Mouse (Mus musculus): ENCODE measurements around the gene Nfam1. TPM values are rescaled to one million over a fixed set of nuclear protein-coding genes. Genes with fewer than 3 reads are reported as not detected.
"Not testable (repeated sequence)": the region's sequence is repeated elsewhere in the genome, so short reads cannot be mapped to it uniquely, and the experiment has no call there.

The Nfam1 gene
- polyA plus RNA-seq, 1 experiment, result not detected

DNA sequence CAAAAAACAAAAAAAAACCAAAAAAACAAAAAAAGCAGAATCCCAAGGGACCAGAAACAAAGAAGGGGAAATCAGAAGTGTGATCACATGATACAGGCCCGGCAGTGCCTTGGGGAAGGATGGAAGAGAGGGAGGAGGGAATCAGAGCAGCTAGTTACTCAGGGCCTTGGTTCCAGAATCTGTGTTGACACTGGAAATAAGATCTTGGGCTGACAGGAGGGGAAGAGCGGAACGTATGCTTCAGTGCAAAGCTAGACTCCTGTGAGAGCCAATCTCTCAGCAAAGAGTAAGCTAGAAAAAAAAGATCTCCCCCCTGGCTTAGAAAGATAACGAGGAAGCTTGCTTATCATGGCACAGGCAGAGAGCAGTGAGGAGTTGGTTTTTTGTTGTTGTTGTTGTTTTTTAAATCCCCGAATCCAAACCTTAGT, 26.1 kb upstream of the Nfam1 start:
- Histone ChIP-seq H3K4me3 (ENCODE audit: insufficient read depth, low read depth, low read length) (no peak overlapping the region), H3K4me1 (ENCODE audit: control insufficient read depth, insufficient read depth, low read length) (peaks cover 14% of the 10 kb centered on the region), H3K27ac (ENCODE audit: insufficient read depth, low read depth, low read length) (no peak overlapping the region)
- TF ChIP-seq CTCF (IDR thresholded peaks at IDR 0.05; ENCODE audit: insufficient read depth, low read depth, low read length) (no peak), POLR2A (IDR thresholded peaks at IDR 0.05; ENCODE audit: insufficient read depth, low read depth, low read length) (no peak)
- 43% methylated on average over 5 of the region's 5 CpGs for WGBS

DNA sequence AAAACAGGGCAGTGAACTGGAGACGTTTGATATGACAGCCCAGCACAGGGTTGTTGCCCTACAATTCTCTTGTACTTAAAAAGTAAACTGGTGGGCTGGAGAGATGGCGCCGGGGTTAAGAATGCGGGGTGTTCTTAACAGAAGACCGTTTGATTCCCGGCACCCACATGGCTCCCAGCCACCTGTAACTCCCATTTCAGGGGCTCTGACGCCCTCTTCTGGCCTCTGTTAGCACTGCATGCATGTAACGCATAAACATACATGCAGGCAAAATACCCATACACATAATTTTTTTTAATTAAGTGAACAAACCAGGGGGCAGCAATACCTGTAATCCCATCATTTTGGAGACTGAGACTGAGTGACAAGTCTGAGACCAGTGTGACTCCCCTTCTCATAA, 24.4 kb upstream of the Nfam1 start:
- TF ChIP-seq CTCF (IDR thresholded peaks at IDR 0.05; ENCODE audit: insufficient read depth, low read depth, low read length) (no peak), POLR2A (IDR thresholded peaks at IDR 0.05; ENCODE audit: insufficient read depth, low read depth, low read length) (no peak)
- H3K4me3 ChIP-seq (ENCODE audit: insufficient read depth, low read depth, low read length), result no peak overlapping the region
- peak overlapping the region; percentile 89 for H3K27ac ChIP-seq (ENCODE audit: insufficient read depth, low read depth, low read length)
- WGBS, result 78% methylated on average over 8 of the region's 8 CpGs
- H3K4me1 ChIP-seq (ENCODE audit: control insufficient read depth, insufficient read depth, low read length), result peaks cover 14% of the 10 kb centered on the region

DNA sequence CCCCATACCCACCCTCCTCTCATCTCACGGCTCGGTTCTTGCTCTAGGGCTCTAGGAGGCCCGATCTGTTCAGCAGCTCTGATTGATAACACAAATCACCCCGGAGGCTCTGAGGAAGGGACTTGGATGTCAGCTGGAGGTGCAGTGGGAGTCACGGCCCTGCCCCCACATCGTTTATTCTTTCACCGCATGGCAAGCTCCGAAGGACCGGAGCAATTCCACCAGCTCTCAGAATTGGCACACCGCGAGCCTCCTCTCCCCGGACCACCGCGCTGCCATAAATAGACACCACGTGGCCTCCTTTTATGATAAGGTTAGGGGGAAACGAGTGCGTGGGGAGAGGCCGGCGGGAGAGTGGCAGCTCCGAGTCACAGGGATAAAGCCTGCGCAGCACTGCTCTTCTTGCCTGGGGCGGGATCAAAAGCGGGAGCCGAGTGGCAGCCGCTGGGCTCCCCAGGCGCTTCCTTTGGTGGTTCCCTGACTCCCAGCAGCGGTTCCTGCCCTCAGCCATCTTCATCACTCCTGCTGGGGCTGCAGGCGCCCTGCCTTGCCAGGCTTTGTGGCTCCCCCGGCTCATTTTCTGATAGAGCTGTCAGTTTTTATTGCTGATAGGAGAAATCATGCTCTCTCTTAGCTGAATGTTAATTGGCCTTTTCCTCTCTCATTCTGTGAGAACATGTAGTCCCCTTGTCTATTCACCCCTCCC, 23.4 kb upstream of the Nfam1 start:
- peaks cover 14% of the 10 kb centered on the region for H3K4me1 ChIP-seq (ENCODE audit: control insufficient read depth, insufficient read depth, low read length)
- under 1% methylated on average over 29 of the region's 29 CpGs for WGBS
- peak overlapping the region; percentile 57 for H3K4me3 ChIP-seq (ENCODE audit: insufficient read depth, low read depth, low read length)
- TF ChIP-seq POLR2A (IDR thresholded peaks at IDR 0.05; ENCODE audit: insufficient read depth, low read depth, low read length) (no peak), CTCF (IDR thresholded peaks at IDR 0.05; ENCODE audit: insufficient read depth, low read depth, low read length) (no peak)
- H3K27ac ChIP-seq (ENCODE audit: insufficient read depth, low read depth, low read length), result peak overlapping the region; percentile 89

DNA sequence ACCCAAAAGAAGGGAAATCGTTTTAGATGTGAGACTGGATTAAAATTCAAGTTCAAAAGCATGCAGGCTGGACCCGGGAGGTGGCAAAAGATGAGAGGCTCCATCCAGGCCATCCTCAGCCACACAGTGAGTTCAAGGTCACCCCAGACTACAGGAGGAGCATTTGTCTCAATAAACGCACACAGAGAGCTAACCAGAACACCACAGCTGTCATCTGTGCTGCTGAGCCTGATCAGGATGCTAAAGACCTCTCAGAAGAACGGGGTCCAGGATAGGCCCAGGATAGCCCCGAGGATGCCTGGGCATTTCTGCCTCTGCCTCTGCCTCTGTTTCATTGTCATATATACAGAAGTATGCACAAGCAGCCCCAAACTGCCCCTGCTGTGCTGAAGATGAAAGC, 22.5 kb upstream of the Nfam1 start:
- Histone ChIP-seq H3K4me1 (ENCODE audit: control insufficient read depth, insufficient read depth, low read length) (peaks cover 14% of the 10 kb centered on the region), H3K4me3 (ENCODE audit: insufficient read depth, low read depth, low read length) (no peak overlapping the region), H3K27ac (ENCODE audit: insufficient read depth, low read depth, low read length) (peak overlapping the region; percentile 47; the same call in 1 of the 2 replicates)
- TF ChIP-seq CTCF (IDR thresholded peaks at IDR 0.05; ENCODE audit: insufficient read depth, low read depth, low read length), result no peak
- no peak for TF ChIP-seq POLR2A (IDR thresholded peaks at IDR 0.05; ENCODE audit: insufficient read depth, low read depth, low read length)
- 35% methylated on average over 5 of the region's 5 CpGs for WGBS

DNA sequence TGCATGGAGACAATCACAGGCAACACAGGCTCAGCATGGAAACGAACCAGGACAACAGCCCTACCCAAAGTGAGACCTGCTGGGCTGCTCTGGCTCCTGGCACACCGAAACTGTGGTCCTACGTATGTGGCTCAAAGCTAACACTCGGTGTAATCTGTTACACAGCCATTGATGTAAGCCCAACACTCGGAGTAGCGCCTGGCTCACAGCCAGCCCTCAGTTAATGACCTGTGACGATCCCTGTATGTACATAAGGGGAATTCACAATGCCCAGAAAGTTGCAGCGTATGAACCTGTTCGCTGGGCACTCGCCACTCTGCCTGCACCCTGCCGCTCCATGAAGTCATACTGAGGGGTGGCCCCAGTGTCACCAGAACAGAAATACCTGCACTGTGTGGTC, 20.2 kb upstream of the Nfam1 start:
- 62% methylated on average over 11 of the region's 11 CpGs for WGBS
- TF ChIP-seq POLR2A (IDR thresholded peaks at IDR 0.05; ENCODE audit: insufficient read depth, low read depth, low read length) (no peak), CTCF (IDR thresholded peaks at IDR 0.05; ENCODE audit: insufficient read depth, low read depth, low read length) (no peak)
- no peak overlapping the region for H3K27ac ChIP-seq (ENCODE audit: insufficient read depth, low read depth, low read length)
- no peak overlapping the region for H3K4me3 ChIP-seq (ENCODE audit: insufficient read depth, low read depth, low read length)
- H3K4me1 ChIP-seq (ENCODE audit: control insufficient read depth, insufficient read depth, low read length), result peaks cover 12% of the 10 kb centered on the region

DNA sequence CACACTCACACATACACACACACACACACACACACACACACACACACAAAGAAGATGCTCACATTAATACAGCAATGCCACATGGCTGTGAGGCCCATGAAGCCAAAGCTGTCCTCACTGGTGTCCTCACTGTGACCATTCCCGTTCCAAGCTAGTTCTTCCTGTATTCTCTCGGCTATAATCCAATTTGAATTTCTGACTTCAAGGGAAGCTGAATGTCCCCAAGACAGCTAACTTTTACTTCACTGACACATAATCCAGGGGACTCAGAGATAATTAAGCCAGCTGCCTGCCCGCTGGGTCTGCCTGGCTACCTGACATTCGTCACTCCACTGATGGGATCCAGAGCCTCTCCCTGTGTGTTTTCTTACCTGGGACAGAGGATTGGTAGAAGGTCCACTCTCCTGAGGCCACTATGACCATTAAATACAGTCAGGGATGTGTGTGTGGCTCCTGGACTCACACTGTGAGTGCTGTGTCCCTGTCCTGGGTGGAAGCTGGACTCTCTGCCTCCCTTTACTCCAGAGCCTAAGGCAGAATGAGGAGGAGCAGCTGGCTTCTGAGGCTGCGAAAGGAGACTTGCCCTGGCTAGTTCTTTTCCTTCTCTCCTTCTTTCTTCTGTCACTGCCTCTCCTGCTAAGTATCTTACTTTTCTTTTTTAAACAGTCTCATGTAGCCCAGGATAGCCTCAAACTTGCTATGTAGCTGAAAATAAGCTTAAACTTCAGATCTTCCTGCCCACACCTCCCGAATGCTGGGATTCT, 19.4 kb upstream of the Nfam1 start:
- Histone ChIP-seq H3K4me3 (ENCODE audit: insufficient read depth, low read depth, low read length) (no peak overlapping the region), H3K4me1 (ENCODE audit: control insufficient read depth, insufficient read depth, low read length) (peaks cover 11% of the 10 kb centered on the region), H3K27ac (ENCODE audit: insufficient read depth, low read depth, low read length) (no peak overlapping the region)
- TF ChIP-seq CTCF (IDR thresholded peaks at IDR 0.05; ENCODE audit: insufficient read depth, low read depth, low read length) (no peak), POLR2A (IDR thresholded peaks at IDR 0.05; ENCODE audit: insufficient read depth, low read depth, low read length) (no peak)
- WGBS, result 89% methylated on average over 6 of the region's 6 CpGs

DNA sequence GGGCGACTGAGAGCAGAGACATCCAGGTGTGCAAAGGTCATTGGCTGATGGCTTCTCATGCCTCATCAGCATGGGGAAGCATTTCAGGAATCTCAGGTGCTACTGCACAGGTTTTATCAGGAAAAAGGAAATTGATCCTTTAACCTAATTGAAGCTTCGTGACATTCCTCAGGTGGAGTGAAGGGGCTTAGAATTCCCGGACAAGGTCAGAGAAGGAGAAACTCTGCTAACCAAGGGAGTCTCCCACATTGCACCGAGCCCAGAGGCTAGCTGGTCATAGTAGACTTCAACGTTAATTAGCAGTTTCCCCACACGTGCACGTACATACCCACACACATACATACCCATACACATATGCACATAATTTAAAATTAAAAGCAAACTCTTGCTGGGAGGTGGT, 13.6 kb upstream of the Nfam1 start:
- no peak for TF ChIP-seq CTCF (IDR thresholded peaks at IDR 0.05; ENCODE audit: insufficient read depth, low read depth, low read length)
- TF ChIP-seq POLR2A (IDR thresholded peaks at IDR 0.05; ENCODE audit: insufficient read depth, low read depth, low read length), result no peak
- H3K4me1 ChIP-seq (ENCODE audit: control insufficient read depth, insufficient read depth, low read length), result peaks cover 10% of the 10 kb centered on the region; the same call in 1 of the 2 replicates
- H3K27ac ChIP-seq (ENCODE audit: insufficient read depth, low read depth, low read length), result no peak overlapping the region
- H3K4me3 ChIP-seq (ENCODE audit: insufficient read depth, low read depth, low read length), result no peak overlapping the region
- 89% methylated on average over 7 of the region's 7 CpGs for WGBS

DNA sequence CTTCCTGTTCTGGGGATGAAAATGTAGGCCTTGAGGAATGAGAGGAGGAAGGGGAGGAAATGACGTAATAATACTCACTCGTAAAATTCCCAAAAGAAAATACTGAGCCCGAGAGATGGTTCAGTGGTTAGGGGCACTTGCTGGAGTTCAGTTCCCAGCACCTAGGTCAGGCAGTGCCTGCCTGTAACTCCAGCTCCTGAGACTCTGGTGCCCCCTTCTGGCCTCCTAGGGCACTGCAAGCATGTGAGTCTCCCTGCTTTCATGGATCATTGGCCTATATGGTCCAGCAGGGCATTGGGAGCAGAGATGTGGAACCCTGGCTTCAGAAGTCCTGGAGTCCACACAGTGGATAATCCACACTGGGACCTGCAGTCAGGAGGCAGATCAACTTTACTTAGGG, 13.2 kb upstream of the Nfam1 start:
- TF ChIP-seq CTCF (IDR thresholded peaks at IDR 0.05; ENCODE audit: insufficient read depth, low read depth, low read length), result no peak
- TF ChIP-seq POLR2A (IDR thresholded peaks at IDR 0.05; ENCODE audit: insufficient read depth, low read depth, low read length), result no peak
- WGBS, result 100% methylated on average over 3 of the region's 3 CpGs

DNA sequence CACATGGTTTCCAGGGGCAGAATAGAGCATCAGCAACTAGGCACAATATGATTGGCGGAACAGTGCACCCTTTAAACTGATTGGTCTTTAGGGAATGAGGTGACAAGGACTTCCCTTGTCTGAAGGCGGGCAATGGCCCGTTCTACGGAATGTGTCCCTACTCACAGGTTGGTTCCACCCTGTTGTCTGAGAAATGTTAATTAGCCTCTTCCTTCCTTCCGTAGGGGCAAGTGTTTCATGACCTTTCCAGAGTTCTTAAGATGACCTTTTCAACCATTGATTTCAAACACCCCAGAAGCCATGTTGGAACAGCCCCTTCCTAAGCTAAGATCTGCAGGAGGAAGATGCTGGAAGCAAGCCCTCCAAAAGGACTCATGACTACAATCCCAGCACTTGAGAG, 12.5 kb upstream of the Nfam1 start:
- H3K4me3 ChIP-seq (ENCODE audit: insufficient read depth, low read depth, low read length); H3K27ac ChIP-seq (ENCODE audit: insufficient read depth, low read depth, low read length): not testable (repeated sequence)
- WGBS, result 92% methylated on average over 5 of the region's 5 CpGs
- peaks cover 10% of the 10 kb centered on the region; the same call in 1 of the 2 replicates for H3K4me1 ChIP-seq (ENCODE audit: control insufficient read depth, insufficient read depth, low read length)

More for the DNA sequence above, 13.2 kb upstream of the Nfam1 start:
- Histone ChIP-seq H3K4me3 (ENCODE audit: insufficient read depth, low read depth, low read length) (no peak overlapping the region), H3K27ac (ENCODE audit: insufficient read depth, low read depth, low read length) (no peak overlapping the region), H3K4me1 (ENCODE audit: control insufficient read depth, insufficient read depth, low read length) (peaks cover 10% of the 10 kb centered on the region; the same call in 1 of the 2 replicates)

Data from olfactory bulb, adult 2 months (tissue).